Mouse (Mus musculus): ENCODE results near the gene Gpr89.

The Gpr89 gene

DNA sequence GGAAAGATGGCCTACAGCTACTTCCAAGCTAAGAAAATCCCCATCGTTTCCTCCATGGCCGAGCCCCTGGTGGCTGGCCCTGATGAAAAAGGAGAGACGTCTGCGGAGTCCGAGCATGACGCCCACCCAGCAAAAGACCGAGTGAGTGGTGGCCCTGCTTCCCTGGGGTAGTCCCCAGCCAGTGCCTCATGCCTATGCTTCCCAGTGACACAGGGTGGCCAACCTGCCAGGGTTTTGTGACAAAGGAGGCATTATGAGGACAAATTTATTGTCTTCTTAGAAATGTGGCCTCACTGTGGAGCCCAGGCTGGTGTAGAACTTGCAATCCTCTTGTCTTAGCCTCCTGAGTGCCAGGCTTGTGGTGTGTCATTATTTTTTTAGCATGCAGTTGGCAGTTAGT lies 36.1 kb downstream of the Gpr89 start:
- DNase-seq = no peak

DNA sequence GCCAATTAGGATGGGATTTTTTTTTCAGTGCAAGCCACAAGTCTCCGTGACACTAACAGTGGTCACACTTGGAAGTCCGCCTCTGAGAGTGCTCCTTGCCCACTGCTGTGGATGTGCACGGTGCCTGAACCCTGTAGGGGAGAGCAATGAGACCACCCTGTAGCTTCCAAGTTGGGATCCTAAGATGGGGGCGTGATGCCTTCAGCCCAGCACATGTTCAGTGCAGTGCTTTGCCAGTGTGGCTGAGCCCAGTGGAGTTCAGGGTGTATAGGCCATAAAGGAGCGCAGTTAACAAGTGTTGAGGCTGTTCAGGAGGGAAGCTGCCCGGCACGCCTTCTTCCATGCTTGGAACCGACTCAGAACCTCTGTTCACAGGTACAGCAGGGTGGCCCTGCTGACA lies 36.6 kb downstream of the Gpr89 start:
- no peak for DNase-seq

GRCm38 (mm10) chr3:96867863-96868262 lies 37.3 kb downstream of the Gpr89 start:
- no peak for DNase-seq

DNA sequence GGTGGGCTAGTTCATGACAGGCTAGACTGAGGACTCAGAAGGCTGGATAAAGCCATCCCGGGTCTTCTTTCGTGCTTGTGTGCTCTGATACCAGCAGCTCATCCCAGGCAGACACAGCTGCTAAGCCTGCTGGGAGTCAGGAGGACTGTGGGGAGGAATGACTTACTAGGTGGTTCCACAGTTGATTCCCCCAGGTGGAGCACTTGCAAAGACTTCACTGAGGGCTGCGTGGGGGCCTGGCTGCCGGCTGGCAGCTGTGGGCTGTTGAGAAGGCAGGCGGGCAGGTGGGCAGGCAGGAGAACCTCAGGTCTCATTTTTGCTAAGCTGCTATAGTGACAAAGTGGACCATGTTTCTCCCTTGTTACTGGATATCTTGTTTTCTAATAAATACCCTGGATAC lies 44.6 kb downstream of the Gpr89 start:
- DNase-seq = no peak

- no peak for DNase-seq
These were observed 49.3 kb downstream of the Gpr89 start for GRCm38 (mm10) chr3:96855833-96856232.

- no peak for DNase-seq
These were observed 50.8 kb downstream of the Gpr89 start for GRCm38 (mm10) chr3:96854376-96854775.

DNA sequence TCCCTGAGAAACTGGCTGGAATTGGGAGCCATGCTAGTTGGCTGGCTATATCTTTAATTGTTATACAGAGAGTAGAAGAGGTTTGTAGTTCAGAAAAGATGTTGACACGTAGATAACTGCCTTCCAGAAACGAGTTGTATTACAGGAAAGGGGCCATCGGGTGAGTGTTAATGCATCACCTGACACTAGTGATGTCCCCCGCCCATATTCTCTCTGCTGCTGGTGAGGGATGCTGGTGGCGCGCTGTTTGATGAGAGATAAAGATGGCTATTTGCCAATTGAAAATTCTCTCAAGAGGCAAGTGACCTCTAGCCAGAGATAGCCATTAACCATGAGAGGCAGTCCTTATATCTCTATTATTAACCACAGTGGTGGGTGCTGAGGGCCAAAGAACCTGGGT lies 52.6 kb downstream of the Gpr89 start:
- DNase-seq = no peak

- DNase-seq = no peak
These were observed 55.9 kb downstream of the Gpr89 start for GRCm38 (mm10) chr3:96849168-96849727.

DNA sequence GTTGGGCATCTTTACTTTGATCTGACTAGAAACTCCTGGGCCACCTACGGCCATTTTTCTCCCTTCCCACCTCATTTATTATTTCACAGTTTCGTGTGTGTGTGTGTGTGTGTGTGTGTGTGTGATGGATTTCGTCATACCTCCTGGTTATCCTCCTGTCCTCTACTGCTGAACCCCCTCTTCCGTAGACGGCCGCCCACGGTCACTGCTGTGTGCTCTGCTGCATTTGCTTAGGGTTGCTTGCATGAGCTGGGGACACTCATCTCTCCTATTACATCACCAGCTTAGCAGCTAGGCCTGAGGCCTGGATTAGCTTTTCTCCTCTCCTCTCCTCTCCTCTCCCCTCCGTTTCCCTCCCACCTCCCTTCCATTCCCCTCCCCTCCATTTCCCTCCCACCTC lies 56.7 kb downstream of the Gpr89 start:
- no peak for DNase-seq

DNA sequence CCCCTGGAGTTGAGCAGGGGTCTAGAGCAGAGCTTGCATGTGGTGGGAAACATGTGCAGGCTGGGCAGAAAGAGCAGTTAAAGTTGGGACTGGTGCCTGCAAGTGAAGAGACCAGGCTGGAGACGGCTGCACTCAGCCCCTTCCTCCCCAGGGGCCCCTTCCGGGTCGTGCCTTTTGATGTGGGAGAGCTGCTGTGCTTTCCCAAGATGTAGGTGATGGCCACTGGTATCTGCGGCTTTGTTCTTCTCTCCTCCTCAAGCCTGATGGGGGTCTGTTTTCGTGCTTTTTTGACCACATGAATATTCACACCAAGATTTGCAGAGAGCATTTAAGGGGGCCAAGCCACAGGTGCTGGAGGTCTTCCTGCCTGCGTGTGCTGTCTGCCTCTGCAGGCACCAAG lies 57.5 kb downstream of the Gpr89 start:
- no peak for DNase-seq

DNA sequence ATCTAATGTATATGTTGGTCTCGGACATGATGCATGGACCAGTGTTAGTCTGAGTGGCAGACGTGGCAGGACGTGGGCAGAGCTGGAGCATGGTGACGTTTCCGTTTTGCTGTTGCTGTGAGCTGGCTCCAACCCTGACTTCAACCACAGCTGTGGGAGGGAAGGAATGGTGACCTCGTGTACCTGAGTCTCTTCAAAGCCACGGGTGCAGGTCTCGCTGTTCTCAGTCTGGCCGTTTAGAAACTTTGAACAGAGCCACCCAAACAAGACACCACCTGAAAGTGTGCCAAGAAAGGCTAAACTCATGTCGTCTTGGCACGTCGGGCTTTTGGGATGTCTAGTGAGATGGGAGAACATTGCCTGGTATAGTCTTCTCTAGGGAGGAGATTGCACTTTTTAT lies 58.2 kb downstream of the Gpr89 start:
- DNase-seq = no peak

GRCm38 (mm10) chr3:96845806-96846205 lies 59.3 kb downstream of the Gpr89 start:
- no peak for DNase-seq

DNA sequence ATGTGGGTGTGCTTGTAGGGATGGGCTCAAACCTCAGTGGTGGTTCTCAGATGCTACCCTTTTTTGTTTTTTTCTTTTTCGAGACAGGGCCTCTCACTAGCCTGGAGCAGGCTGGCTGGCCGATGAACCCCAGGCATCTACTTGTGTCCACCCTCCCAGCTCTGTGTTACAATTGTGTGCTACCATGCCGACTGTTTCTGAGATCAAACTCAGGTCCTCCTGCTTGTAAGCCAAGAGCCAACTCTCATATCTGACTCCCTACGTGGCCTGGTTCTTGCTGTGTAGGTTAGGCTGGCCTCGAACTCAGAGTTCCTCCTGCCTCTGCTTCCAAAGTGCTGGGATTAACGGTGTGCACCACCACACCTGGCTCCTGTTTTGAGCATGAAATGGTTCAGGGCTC lies 60.0 kb downstream of the Gpr89 start:
- DNase-seq = no peak

- DNase-seq = no peak
These were observed 66.0 kb downstream of the Gpr89 start for GRCm38 (mm10) chr3:96838996-96839645.

GRCm38 (mm10) chr3:96836414-96836813 lies 68.7 kb downstream of the Gpr89 start:
- no peak for DNase-seq

- no peak for DNase-seq
These were observed 70.4 kb downstream of the Gpr89 start for GRCm38 (mm10) chr3:96834587-96835348.

GRCm38 (mm10) chr3:96832930-96833329 lies 72.2 kb downstream of the Gpr89 start:
- no peak for DNase-seq

GRCm38 (mm10) chr3:96829856-96830255 lies 75.3 kb downstream of the Gpr89 start:
- no peak for DNase-seq

GRCm38 (mm10) chr3:96828984-96829383 lies 76.2 kb downstream of the Gpr89 start, which contains the start of the genes Pdzk1 and Cd160:
Gene Pdzk1, plus strand, starts transcription at chr3:96829284.
Gene Cd160, minus strand, starts transcription at chr3:96829351.
- DNase-seq = no peak

DNA sequence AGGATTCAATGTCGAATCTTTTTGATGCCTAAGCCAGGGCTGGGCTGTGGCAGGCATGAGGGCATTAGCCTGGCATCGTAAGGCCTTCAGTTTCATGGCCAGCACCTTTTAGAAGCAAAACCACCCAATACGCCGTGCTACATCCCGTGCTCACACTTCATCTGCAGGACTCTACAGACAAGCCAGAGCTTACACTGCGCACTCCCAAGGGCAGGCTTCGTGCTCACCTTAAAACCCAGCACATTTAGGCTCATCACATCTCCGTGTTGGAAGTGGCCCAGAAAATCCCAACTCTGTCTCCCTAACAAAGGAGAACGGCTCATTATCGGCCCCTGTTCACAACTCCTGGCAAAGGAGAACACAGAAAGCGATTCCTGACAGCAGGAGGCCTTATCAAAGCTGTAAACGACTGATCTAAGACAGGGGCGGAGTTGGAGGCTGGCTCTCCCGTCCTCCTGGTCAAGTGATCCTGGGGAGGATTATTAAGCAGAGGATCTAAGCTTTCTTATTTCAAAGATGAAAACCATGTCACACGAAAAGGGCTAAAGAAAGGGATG lies 76.8 kb downstream of the Gpr89 start:
- no peak for DNase-seq

- no peak for DNase-seq
These were observed 79.9 kb downstream of the Gpr89 start for GRCm38 (mm10) chr3:96825261-96825660.

- DNase-seq = no peak
These were observed 80.5 kb downstream of the Gpr89 start for GRCm38 (mm10) chr3:96824614-96825013.

GRCm38 (mm10) chr3:96823701-96824100 lies 81.4 kb downstream of the Gpr89 start:
- DNase-seq = no peak

GRCm38 (mm10) chr3:96821581-96821980 lies 83.6 kb downstream of the Gpr89 start:
- no peak for DNase-seq

Data from liver (tissue).